Mouse (Mus musculus) forebrain, postnatal 0 days (tissue): ENCODE measurements at regions not wholly inside any gene's neighbourhood (a gene's known extent, or its start where the extent isn't known, plus 50 kb on each side); places are given as distances from the start of the nearest gene placed in this dataset.

Experiments used
- ATAC-seq: fragments of 200-750 bp; cut with Nextera tagmentation; 2 replicates; pipeline ENCODE4 v1.8.0; 2017; ENCODE audit warnings: mild to moderate bottlenecking, moderate library complexity
- DNase-seq: peaks from one replicate; pipeline ENCODE4 v3.0.0-alpha.2; 2015
- H3K27ac ChIP-seq: fragments of 300-500 bp; sonication (generic); 2 replicates; pipeline ENCODE4 v1.5.1; 2014; ENCODE audit warnings: low read depth, mild to moderate bottlenecking, antibody characterized with exemption, low read length, moderate library complexity, mixed read lengths
- H3K27me3 ChIP-seq: fragments of 300-500 bp; sonication (generic); 2 replicates; pipeline ENCODE4 v1.6.1; 2014; ENCODE audit warnings: mild to moderate bottlenecking, low read length, mixed read lengths; ENCODE audit not compliant: insufficient read depth
- H3K36me3 ChIP-seq: fragments of 300-500 bp; sonication (generic); 2 replicates; pipeline ENCODE4 v1.6.1; 2014; ENCODE audit warnings: mild to moderate bottlenecking, moderate library complexity; ENCODE audit not compliant: insufficient read depth
- H3K4me1 ChIP-seq: fragments of 300-500 bp; sonication (generic); 2 replicates; pipeline ENCODE4 v1.6.1; 2014; ENCODE audit warnings: antibody characterized with exemption; ENCODE audit not compliant: insufficient read depth
- H3K4me2 ChIP-seq: fragments of 300-500 bp; sonication (generic); 2 replicates; pipeline ENCODE4 v1.6.1; 2014; ENCODE audit warnings: low read depth, mild to moderate bottlenecking, moderate library complexity
- H3K4me3 ChIP-seq: fragments of 300-500 bp; sonication (generic); 2 replicates; pipeline ENCODE4 v1.5.1; 2014; ENCODE audit warnings: low read depth, low read length, mixed read lengths
- H3K9ac ChIP-seq: fragments of 300-500 bp; sonication (generic); 2 replicates; pipeline ENCODE4 v1.6.1; 2014; ENCODE audit warnings: mild to moderate bottlenecking
- H3K9me3 ChIP-seq: fragments of 300-500 bp; sonication (generic); 2 replicates; pipeline ENCODE4 v1.6.1; 2016; ENCODE audit warnings: low read length
- CTCF ChIP-seq: sonication (generic); IDR thresholded peaks from 2 replicates; pipeline ENCODE4 v1.5.1; 2016; ENCODE audit warnings: antibody characterized with exemption, control low read depth, low read depth
- WGBS: fragments of 180-500 bp; shearing (Covaris S2); extraction: QIAGEN DNeasy Blood & Tissue Kit; methylation state at CpG from one replicate; pipeline ENCODE4 v1.1.7; 2014; 5-methylcytosine and 5-hydroxymethylcytosine counted together

- ATAC-seq (no peak), DNase-seq (no peak)
- 94% methylated on average over 4 of the region's 4 CpGs for WGBS
- H3K9ac ChIP-seq = no peak overlapping the region
- no peaks in the 10 kb centered on the region for H3K36me3 ChIP-seq
- no peaks in the 10 kb centered on the region for H3K4me1 ChIP-seq
- H3K9me3 ChIP-seq = no peaks in the 10 kb centered on the region
- no peak for TF ChIP-seq CTCF
- H3K27ac ChIP-seq = no peak overlapping the region
- H3K27me3 ChIP-seq = no peaks in the 10 kb centered on the region
- no peak overlapping the region for H3K4me3 ChIP-seq
- no peak overlapping the region for H3K4me2 ChIP-seq
These were observed 60.2 kb upstream of the Ercc4 start for GRCm38 (mm10) chr16:13049321-13049720.

- H3K9ac ChIP-seq = no peak overlapping the region
- H3K4me3 ChIP-seq = no peak overlapping the region
- no peaks in the 10 kb centered on the region for H3K4me1 ChIP-seq
- 66% methylated on average over 8 of the region's 8 CpGs for WGBS
- no peak for TF ChIP-seq CTCF
- H3K4me2 ChIP-seq = no peak overlapping the region
- DNase-seq (no peak), ATAC-seq (no peak)
- no peaks in the 10 kb centered on the region for H3K9me3 ChIP-seq
- H3K27me3 ChIP-seq = no peaks in the 10 kb centered on the region
- H3K27ac ChIP-seq = no peak overlapping the region
- no peaks in the 10 kb centered on the region for H3K36me3 ChIP-seq
These were observed 59.1 kb upstream of the Ercc4 start for GRCm38 (mm10) chr16:13050225-13050892.

GRCm38 (mm10) chr16:13054956-13055355, 54.5 kb upstream of the Ercc4 start:
- Histone ChIP-seq H3K4me2 (no peak overlapping the region), H3K9ac (no peak overlapping the region), H3K27me3 (no peaks in the 10 kb centered on the region), H3K27ac (no peak overlapping the region), H3K9me3 (no peaks in the 10 kb centered on the region), H3K4me3 (no peak overlapping the region), H3K36me3 (no peaks in the 10 kb centered on the region), H3K4me1 (no peaks in the 10 kb centered on the region)
- DNase-seq (no peak), ATAC-seq (no peak)
- TF ChIP-seq CTCF = no peak
- WGBS = 82% methylated on average over 7 of the region's 7 CpGs
